Mouse (Mus musculus): Measurements from ENCODE around the gene Nbas. TPM values are rescaled to one million over a fixed set of nuclear protein-coding genes. Genes with fewer than 3 reads are reported as not detected.

Gene Nbas
- polyA plus RNA-seq, 1 experiment from 2014 or later, result 11.8 TPM

DNA sequence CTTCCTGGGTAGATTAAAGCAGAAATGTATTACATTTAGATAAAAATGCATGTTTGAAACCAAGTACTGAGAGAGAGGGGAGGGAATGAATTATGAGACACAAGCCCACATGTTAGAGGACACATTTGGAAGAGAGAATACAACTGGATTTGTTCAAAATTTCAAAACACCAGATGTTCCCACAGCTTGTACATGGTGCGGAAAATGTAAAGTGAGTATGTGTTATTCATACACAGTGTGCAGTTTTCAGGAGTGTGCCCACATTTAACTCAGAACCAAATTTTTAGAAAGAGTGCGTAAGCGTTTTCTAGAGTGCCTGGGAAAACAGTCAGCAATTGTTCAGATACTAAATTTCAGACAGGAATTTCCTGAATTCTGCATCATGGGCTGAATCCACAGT lies 217.3 kb downstream of the Nbas start:
- 86% methylated on average over 3 of the region's 3 CpGs for WGBS
- H3K4me3 ChIP-seq, result no peak overlapping the region
- H3K4me2 ChIP-seq (replicated peaks), result no peak overlapping the region
- ATAC-seq (replicated peaks), result no peak
- H3K9ac ChIP-seq (replicated peaks), result no peak overlapping the region
- no peaks in the 10 kb centered on the region for H3K36me3 ChIP-seq
- no peaks in the 10 kb centered on the region for H3K9me3 ChIP-seq
- no peaks in the 10 kb centered on the region for H3K27me3 ChIP-seq
- H3K4me1 ChIP-seq, result no peaks in the 10 kb centered on the region
- no peak overlapping the region for H3K27ac ChIP-seq (replicated peaks)

DNA sequence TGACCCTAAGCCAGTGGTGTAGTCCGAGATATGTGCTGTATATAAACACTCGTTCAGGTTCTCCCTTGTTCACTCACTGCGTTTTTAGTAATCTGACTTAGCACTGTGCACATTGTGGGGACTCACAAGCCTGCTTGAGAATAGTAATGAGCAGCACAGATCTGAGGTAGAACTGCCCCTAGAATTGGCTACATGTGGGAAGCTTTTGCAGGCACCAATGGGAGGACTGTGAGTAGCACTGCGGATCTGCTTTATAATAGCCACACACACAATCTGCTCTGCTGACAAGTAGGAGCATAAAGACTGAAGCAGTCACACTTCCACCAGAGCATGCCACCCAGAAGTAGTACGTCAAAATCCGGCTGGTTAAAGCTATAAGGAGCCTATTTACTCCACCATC lies 228.3 kb downstream of the Nbas start:
- Histone ChIP-seq H3K4me1 (peaks cover 25% of the 10 kb centered on the region), H3K4me3 (no peak overlapping the region), H3K36me3 (no peaks in the 10 kb centered on the region), H3K27ac (replicated peaks) (no peak overlapping the region), H3K9ac (replicated peaks) (no peak overlapping the region), H3K9me3 (no peaks in the 10 kb centered on the region), H3K4me2 (replicated peaks) (no peak overlapping the region), H3K27me3 (no peaks in the 10 kb centered on the region)
- 83% methylated on average over 6 of the region's 6 CpGs for WGBS
- ATAC-seq (replicated peaks), result no peak

DNA sequence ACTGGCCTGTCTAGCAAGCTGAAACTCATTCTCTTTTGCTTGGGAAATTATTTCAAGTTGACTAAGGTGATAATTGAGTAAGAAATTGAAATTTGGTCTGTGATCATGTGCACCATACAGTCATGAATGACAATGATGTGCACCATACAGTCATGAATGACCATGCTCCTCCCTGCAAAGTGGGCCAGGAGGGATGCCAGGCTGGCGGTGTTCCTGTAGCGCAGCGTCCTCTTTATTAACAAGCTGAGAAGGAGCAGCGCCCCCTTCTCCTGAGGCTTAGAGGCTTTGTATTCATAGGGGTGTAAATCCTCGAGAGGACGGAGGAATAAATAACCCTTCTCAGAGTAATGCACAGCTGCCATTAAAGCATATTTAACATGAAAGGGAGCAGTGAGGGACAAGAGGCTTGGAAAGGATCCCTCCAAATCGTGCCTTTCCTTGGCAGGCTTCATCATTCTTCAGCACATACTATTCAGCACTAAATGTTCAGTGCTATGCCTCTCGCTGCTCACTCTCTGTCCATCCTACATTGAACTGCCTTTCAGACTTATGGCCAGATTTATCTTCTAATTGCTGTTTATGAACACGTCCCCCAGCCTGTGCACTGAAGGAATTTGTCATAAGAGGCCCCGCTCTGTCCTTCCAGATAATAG lies 230.4 kb downstream of the Nbas start:
- no peak overlapping the region for H3K9ac ChIP-seq (replicated peaks)
- H3K4me2 ChIP-seq (replicated peaks), result no peak overlapping the region
- H3K27me3 ChIP-seq, result no peaks in the 10 kb centered on the region
- no peaks in the 10 kb centered on the region for H3K36me3 ChIP-seq
- H3K27ac ChIP-seq (replicated peaks), result 0 out of 2 replicates have a peak overlapping the region, but pooled peaks have one; percentile 28
- WGBS, result 29% methylated on average over 10 of the region's 10 CpGs
- ATAC-seq (replicated peaks), result peak; percentile 87
- H3K9me3 ChIP-seq, result no peaks in the 10 kb centered on the region
- peaks cover 25% of the 10 kb centered on the region for H3K4me1 ChIP-seq
- no peak overlapping the region for H3K4me3 ChIP-seq

DNA sequence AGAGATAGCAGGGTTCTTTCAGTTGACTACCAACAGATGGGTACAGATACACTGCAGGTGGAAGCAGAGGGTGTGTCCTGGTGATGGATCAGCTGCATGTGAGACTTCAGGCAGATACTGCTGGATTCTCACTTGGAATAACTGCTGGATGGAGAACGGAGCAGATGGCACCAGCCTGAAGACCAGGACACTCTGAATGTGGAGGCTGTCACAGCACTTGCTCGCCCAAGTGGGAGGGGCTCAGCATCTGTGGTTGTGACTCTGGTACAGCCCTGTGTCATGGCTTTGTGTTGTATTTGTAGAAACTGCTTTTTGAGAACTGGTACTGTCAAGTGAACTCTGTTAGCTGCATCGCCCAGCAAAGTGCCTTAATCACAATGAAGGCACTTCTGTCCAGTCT lies 231.3 kb downstream of the Nbas start:
- H3K9me3 ChIP-seq, result no peaks in the 10 kb centered on the region
- 71% methylated on average over 3 of the region's 3 CpGs for WGBS
- no peak overlapping the region for H3K4me3 ChIP-seq
- no peak overlapping the region for H3K9ac ChIP-seq (replicated peaks)
- H3K27ac ChIP-seq (replicated peaks), result no peak overlapping the region
- ATAC-seq (replicated peaks), result peak; percentile 14; the same call in 1 of the 2 replicates
- H3K36me3 ChIP-seq, result no peaks in the 10 kb centered on the region
- no peaks in the 10 kb centered on the region for H3K27me3 ChIP-seq
- H3K4me2 ChIP-seq (replicated peaks), result no peak overlapping the region
- peaks cover 25% of the 10 kb centered on the region for H3K4me1 ChIP-seq

DNA sequence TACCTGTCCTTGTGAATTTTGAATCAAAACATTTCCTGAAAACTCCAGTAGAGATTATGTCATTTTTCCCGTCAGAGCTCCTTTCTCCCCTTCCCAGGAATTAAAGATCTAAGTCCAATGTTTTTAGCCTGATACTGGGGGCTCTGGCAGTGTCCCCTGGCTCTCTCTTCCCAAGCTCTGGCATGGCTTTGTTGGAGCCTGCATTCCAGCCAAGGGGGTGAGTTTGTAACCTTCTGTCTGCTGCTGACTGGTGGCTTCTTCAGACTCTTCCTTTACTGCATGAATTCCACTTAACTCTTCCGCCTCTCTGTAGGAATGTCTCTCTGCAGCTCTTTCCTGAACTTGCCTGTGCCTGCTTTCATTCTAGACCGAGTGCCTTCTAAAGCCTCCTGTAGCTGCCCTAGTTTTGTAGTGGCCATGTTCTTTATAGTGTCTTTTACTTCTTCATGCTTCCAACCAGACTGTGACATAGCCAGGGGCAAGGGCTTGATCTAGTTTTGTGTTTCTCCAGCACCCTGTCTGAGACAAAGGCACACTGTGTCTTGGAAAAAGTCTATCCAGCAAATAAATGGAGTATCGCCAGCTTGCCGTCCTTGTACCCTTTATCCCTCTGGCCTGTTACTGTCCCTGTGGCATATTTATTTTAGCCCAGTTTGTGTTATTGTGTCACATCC lies 236.0 kb downstream of the Nbas start:
- Histone ChIP-seq H3K36me3 (no peaks in the 10 kb centered on the region), H3K27ac (replicated peaks) (no peak overlapping the region), H3K9ac (replicated peaks) (no peak overlapping the region), H3K4me3 (no peak overlapping the region), H3K27me3 (no peaks in the 10 kb centered on the region), H3K4me1 (peaks cover 6% of the 10 kb centered on the region; the same call in 1 of the 2 replicates), H3K9me3 (no peaks in the 10 kb centered on the region), H3K4me2 (replicated peaks) (no peak overlapping the region)
- whole genome bisulfite sequencing, result 73% methylated on average over 5 of the region's 5 CpGs
- ATAC-seq (replicated peaks), result 0 out of 2 replicates have a peak, but pooled peaks have one; percentile 27

DNA sequence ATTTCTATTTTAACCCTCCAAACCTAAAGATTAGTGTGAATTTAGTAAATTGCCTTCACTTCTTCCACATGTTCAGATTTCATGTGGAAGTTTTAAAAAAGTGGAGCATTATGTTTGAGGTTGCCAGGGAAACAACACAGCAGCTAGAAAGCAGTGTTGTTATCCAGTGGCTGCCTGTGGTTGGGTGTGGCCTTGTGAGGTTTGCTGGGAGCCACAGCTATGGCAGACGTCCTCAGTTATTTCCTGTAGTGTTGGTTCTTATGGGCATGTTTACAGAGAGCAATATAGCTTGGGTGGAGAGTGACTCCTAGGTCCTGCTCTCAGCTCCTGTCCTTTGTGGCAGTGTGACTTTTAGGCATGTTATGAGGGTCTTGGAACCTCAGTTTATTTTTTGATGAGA lies 249.1 kb downstream of the Nbas start:
- WGBS, result 47% methylated on average over 1 of the region's 1 CpGs
- Histone ChIP-seq H3K4me3 (no peak overlapping the region), H3K36me3 (0 out of 2 replicates have a peak, but pooled peaks cover 5% of the 10 kb centered on the region), H3K4me2 (replicated peaks) (no peak overlapping the region), H3K4me1 (no peaks in the 10 kb centered on the region), H3K9ac (replicated peaks) (no peak overlapping the region), H3K27me3 (no peaks in the 10 kb centered on the region), H3K9me3 (no peaks in the 10 kb centered on the region), H3K27ac (replicated peaks) (no peak overlapping the region)
- ATAC-seq (replicated peaks), result no peak

DNA sequence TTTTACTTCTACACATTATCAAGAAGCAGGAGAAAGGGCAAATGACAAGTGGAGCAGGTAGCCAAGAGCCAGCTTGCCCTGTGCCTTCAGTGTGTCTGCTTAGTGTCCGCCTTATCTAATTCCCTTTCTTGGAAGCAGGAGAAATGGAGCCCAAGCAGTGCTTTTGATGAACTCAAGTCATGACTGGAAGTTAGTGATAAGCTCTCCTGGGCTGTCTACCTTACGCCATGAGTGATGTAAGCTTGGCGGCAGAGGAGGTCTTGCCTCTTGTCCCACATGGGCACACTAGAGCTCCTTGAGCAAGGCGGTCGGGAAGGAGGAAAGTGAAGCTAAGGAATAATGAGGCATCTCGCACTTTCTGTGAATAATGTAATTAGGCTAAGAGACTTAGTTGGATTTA lies 250.5 kb downstream of the Nbas start:
- ATAC-seq (replicated peaks), result no peak
- Histone ChIP-seq H3K4me2 (replicated peaks) (no peak overlapping the region), H3K36me3 (0 out of 2 replicates have a peak, but pooled peaks cover 5% of the 10 kb centered on the region), H3K27ac (replicated peaks) (no peak overlapping the region), H3K9ac (replicated peaks) (no peak overlapping the region), H3K27me3 (no peaks in the 10 kb centered on the region), H3K4me1 (no peaks in the 10 kb centered on the region), H3K9me3 (no peaks in the 10 kb centered on the region), H3K4me3 (no peak overlapping the region)
- 63% methylated on average over 6 of the region's 6 CpGs for WGBS

DNA sequence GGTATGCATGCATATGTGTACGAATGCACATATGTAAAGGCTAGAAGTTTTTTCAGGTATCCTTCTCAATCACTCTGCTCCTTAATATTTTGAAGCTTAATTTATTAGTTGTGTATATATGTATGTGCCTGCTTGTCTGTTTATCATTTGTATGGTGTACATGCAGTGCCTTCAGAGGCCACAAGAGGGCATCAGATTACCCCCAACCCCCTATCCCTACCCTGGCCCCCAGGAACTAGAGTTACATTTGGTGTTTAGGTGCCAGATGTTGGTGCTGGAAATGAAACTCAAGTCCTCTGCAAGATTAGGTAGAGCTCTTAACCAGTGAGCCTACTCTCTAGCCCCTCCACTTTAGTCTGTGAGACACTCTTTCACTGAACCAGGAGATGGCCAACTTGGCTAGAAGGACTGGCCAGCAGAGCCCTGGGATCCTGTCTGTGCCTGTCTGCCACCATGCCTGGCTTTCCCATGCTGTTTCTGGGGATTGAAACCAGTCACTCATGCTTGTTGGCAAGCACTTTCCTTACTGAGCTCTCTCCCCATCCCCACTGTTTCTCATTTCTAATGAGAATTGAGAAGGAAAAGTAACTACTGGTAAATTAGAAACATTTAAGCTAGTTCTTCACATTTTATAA lies 263.9 kb downstream of the Nbas start:
- no peak overlapping the region for H3K9ac ChIP-seq (replicated peaks)
- WGBS, result 80% methylated on average over 1 of the region's 1 CpGs
- H3K4me3 ChIP-seq, result no peak overlapping the region
- no peaks in the 10 kb centered on the region for H3K9me3 ChIP-seq
- ATAC-seq (replicated peaks), result no peak
- H3K4me1 ChIP-seq, result no peaks in the 10 kb centered on the region
- no peak overlapping the region for H3K4me2 ChIP-seq (replicated peaks)
- no peak overlapping the region for H3K27ac ChIP-seq (replicated peaks)
- H3K36me3 ChIP-seq, result no peaks in the 10 kb centered on the region
- no peaks in the 10 kb centered on the region for H3K27me3 ChIP-seq

DNA sequence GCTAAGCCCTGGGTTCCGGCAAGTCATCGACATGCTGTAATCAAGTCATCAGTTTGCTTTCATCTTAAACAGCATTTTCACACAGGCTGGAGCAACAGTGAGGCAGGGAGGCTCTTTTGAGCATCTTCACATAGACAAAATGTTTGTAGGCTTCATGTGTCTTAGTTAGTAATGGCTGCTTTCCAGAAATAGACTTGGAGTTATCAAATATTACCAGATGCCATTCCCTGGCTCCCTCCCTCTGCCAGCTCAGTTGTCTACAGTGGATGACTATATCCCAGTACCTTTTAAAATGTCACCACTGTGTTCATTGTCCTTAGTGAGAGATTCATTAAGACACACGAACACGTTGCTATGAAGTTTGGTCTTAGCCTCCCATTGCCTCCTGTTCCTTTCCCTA lies 270.2 kb downstream of the Nbas start:
- no peak overlapping the region for H3K27ac ChIP-seq (replicated peaks)
- ATAC-seq (replicated peaks), result no peak
- no peaks in the 10 kb centered on the region for H3K9me3 ChIP-seq
- no peak overlapping the region for H3K4me3 ChIP-seq
- no peak overlapping the region for H3K9ac ChIP-seq (replicated peaks)
- no peaks in the 10 kb centered on the region for H3K4me1 ChIP-seq
- H3K4me2 ChIP-seq (replicated peaks), result no peak overlapping the region
- no peaks in the 10 kb centered on the region for H3K36me3 ChIP-seq
- H3K27me3 ChIP-seq, result no peaks in the 10 kb centered on the region
- 85% methylated on average over 4 of the region's 4 CpGs for WGBS

DNA sequence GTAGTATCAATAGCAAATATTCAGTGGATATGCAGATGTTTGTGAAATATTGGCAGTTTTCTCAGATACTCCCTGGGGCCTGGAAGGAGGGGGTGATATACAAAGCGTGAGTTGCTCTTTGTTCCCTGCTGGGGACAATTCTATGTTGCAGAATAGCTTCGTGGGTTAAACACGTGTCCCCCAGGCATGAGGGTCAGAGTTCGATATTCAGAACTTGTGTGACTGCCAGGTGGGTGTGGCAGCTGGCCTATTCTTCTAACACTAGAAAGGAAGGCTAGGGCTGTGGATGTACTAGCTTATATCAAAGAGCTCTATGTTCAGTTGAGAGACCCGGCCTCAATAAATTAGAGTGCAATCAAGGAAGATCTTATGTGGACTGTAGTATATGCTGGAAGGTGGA lies 274.9 kb downstream of the Nbas start:
- ATAC-seq (replicated peaks), result no peak
- H3K27me3 ChIP-seq, result no peaks in the 10 kb centered on the region
- H3K9ac ChIP-seq (replicated peaks), result no peak overlapping the region
- H3K4me3 ChIP-seq, result no peak overlapping the region
- no peaks in the 10 kb centered on the region for H3K4me1 ChIP-seq
- H3K36me3 ChIP-seq, result no peaks in the 10 kb centered on the region
- no peaks in the 10 kb centered on the region for H3K9me3 ChIP-seq
- H3K27ac ChIP-seq (replicated peaks), result no peak overlapping the region
- 60% methylated on average over 5 of the region's 5 CpGs for WGBS
- no peak overlapping the region for H3K4me2 ChIP-seq (replicated peaks)

DNA sequence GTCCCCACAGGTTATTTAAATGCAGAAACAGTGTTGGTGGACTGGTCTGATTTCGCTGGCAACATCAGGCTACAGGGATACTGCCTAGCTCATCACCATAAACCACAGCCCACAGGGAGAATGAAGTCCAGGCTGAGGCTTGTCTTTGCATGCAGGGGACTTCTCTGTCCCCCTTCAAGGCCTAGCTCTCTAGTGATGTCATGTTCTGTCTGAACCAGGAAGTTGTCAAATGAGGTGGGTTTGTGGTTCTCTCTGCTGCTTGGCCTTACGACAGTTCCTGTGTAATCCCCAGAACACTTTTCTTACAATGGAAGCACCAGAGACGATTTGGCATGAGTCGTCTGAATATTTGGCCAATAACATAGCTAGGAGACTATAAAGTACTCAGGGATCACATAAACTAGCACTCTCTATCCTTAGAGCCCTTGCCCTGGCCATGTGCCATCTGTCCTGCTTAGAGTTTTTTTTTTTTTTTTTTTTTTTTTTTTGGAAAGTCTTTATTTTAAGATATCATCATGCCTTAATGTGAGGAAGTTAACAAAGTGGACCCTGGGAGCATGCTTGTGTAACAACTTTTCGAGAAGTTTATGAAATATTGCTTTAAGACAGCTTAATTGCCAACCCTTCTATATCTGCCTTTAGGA lies 294.8 kb downstream of the Nbas start:
- Histone ChIP-seq H3K36me3 (0 out of 2 replicates have a peak, but pooled peaks cover 3% of the 10 kb centered on the region), H3K9me3 (no peaks in the 10 kb centered on the region)
- 92% methylated on average over 5 of the region's 5 CpGs for WGBS

DNA sequence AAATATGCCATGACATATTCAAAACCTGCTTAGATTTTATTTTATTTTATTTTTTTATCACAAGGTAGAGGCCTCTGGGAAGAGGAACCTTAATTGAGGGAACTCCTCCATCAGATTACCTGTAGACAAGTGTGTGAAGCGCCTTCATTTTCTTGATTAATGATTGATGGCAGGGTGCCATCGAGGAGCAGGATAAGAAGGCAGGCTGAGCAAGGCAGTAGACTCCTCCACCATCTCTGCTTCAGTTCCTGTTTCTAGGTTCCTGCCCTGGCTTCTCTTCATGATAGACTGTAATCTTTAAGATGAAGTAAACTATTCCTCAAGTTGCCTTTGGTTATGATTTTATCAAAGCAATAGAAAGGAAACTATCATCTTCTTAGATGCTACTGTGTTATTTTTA lies 295.4 kb downstream of the Nbas start:
- H3K9ac ChIP-seq (replicated peaks), result no peak overlapping the region
- H3K27me3 ChIP-seq, result no peaks in the 10 kb centered on the region
- 88% methylated on average over 2 of the region's 2 CpGs for WGBS
- no peaks in the 10 kb centered on the region for H3K4me1 ChIP-seq
- no peak overlapping the region for H3K27ac ChIP-seq (replicated peaks)
- 0 out of 2 replicates have a peak, but pooled peaks cover 3% of the 10 kb centered on the region for H3K36me3 ChIP-seq
- H3K4me3 ChIP-seq, result no peak overlapping the region
- ATAC-seq (replicated peaks), result no peak
- no peak overlapping the region for H3K4me2 ChIP-seq (replicated peaks)
- H3K9me3 ChIP-seq, result no peaks in the 10 kb centered on the region

More for the DNA sequence above, 294.8 kb downstream of the Nbas start:
- Histone ChIP-seq H3K4me2 (replicated peaks) (no peak overlapping the region), H3K4me1 (no peaks in the 10 kb centered on the region), H3K4me3 (no peak overlapping the region), H3K27ac (replicated peaks) (no peak overlapping the region), H3K9ac (replicated peaks) (no peak overlapping the region), H3K27me3 (no peaks in the 10 kb centered on the region)
- no peak for ATAC-seq (replicated peaks)
